Mouse (Mus musculus) right cerebral cortex, postnatal 10 days (tissue): ENCODE data around the gene Lima1.

Experiments used
- DNase-seq, 2 experiments: peaks; one replicate each; pipeline ENCODE4 v3.0.0; 2021; ENCODE audit warnings: low spot score in 2 of 2

Gene Lima1

GRCm38 (mm10) chr15:99736675-99737074 lies 138.6 kb downstream of the Lima1 start:
- no peak for DNase-seq

- peak; percentile 100 for DNase-seq
Observed at GRCm38 (mm10) chr15:99735631-99736030, 139.6 kb downstream of the Lima1 start.

GRCm38 (mm10) chr15:99733186-99733585 lies 142.1 kb downstream of the Lima1 start:
- DNase-seq, result no peak

- no peak for DNase-seq
Observed at GRCm38 (mm10) chr15:99731678-99732077, 143.6 kb downstream of the Lima1 start.

GRCm38 (mm10) chr15:99731167-99731566 lies 144.1 kb downstream of the Lima1 start:
- DNase-seq, result no peak

- no peak for DNase-seq
Observed at GRCm38 (mm10) chr15:99729056-99729783, 146.0 kb downstream of the Lima1 start.
